Mouse (Mus musculus) myocyte (in vitro differentiated cells): ENCODE data around the gene Tmem88.

Experiments
- E2F4 ChIP-seq: IDR thresholded peaks from one replicate; pipeline ENCODE4 v1.6.1; 2011; ENCODE audit warnings: mild to moderate bottlenecking, control low read depth, moderate library complexity; ENCODE audit not compliant: insufficient read depth
- MYOG ChIP-seq, 3 experiments: IDR thresholded peaks; one replicate each; pipeline ENCODE4 v1.6.1; 2011; ENCODE audit warnings: control low read depth in 2 of 3, low read depth in 2 of 3, mild to moderate bottlenecking in 2 of 3; ENCODE audit not compliant: insufficient read length in 2 of 3, control insufficient read depth in 1 of 3, insufficient read depth in 1 of 3
- POLR2A ChIP-seq: IDR thresholded peaks from one replicate; pipeline ENCODE4 v1.6.1; 2011; ENCODE audit warnings: low read depth, mild to moderate bottlenecking, control low read depth, moderate library complexity; ENCODE audit not compliant: insufficient read length

DNA sequence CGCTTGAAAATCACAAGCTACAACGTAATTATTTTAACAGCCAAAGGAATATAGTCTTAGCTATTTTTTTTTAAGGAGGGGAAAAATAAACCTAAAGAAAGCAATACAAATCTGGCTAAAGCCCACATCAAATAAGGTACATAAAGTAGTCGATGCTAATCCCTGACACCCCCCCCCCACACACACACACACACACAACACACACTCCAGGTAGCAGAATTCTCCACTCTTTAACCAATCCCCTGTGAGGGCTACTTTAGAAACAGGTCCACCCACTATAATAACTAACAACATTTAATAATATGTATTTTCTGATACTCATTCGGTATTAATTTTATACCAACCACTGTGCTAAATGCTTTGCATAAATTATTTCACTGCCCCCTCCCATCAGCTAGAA is 18.5 kb upstream of the Tmem88 start:
- no peak for TF ChIP-seq E2F4
- TF ChIP-seq POLR2A: no peak
- TF ChIP-seq MYOG (IDR thresholded peaks at IDR 0.05; ENCODE audit: control insufficient read depth in 1 of 3, insufficient read depth in 1 of 3, insufficient read length in 2 of 3, low read depth in 2 of 3): no peak
